Mouse (Mus musculus) E14TG2a.4 (cell line): ENCODE data around the gene Fbxl17.

ENCODE experiments used
- CTCF ChIP-seq: conservative IDR thresholded peaks from 2 replicates; pipeline ENCODE4 v1.5.1; 2014; ENCODE audit warnings: low read length
- POU5F1 ChIP-seq: IDR thresholded peaks from 2 replicates; pipeline ENCODE4 v1.6.1; 2014; ENCODE audit warnings: low read length, borderline replicate concordance

- TF ChIP-seq CTCF (no peak), POU5F1 (no peak)
These were observed 205.8 kb downstream of the Fbxl17 start for GRCm38 (mm10) chr17:63293979-63294378.
